Mouse (Mus musculus) monocyte, adult 2 months (primary cell): Measurements from ENCODE around the gene Ccdc63.
"Not testable (repeated sequence)": the region's sequence is repeated elsewhere in the genome, so short reads cannot be mapped to it uniquely, and the experiment has no call there.

Experiments
- DNase-seq, 2 experiments: peaks; one replicate each; pipeline ENCODE4 v3.0.0; 2022; ENCODE audit warnings: low spot score in 2 of 2, low read depth in 1 of 2

The Ccdc63 gene

GRCm38 (mm10) chr5:122140723-122141122, at the start of gene Ccdc63:
Ccdc63 (minus strand) TSS chr5:122140823.
- no peak for DNase-seq

GRCm38 (mm10) chr5:122189115-122189514, 48.5 kb upstream of the Ccdc63 start:
- DNase-seq, result no peak

- not testable (repeated sequence) for DNase-seq
Measured at GRCm38 (mm10) chr5:122184858-122185257, 44.2 kb upstream of the Ccdc63 start.

GRCm38 (mm10) chr5:122184283-122184806, 43.7 kb upstream of the Ccdc63 start:
- no peak for DNase-seq

GRCm38 (mm10) chr5:122179665-122180064, 39.0 kb upstream of the Ccdc63 start:
- no peak for DNase-seq

- DNase-seq, result no peak
Measured at GRCm38 (mm10) chr5:122176398-122176797, 35.8 kb upstream of the Ccdc63 start.

GRCm38 (mm10) chr5:122175961-122176360, 35.3 kb upstream of the Ccdc63 start:
- DNase-seq, result no peak

GRCm38 (mm10) chr5:122175402-122175801, 34.8 kb upstream of the Ccdc63 start:
- DNase-seq, result no peak

- no peak for DNase-seq
Measured at GRCm38 (mm10) chr5:122171058-122171457, 30.4 kb upstream of the Ccdc63 start.

GRCm38 (mm10) chr5:122168344-122169069, 27.9 kb upstream of the Ccdc63 start:
- no peak for DNase-seq

GRCm38 (mm10) chr5:122166636-122167161, 26.1 kb upstream of the Ccdc63 start:
- no peak for DNase-seq

- DNase-seq, result no peak
Measured at GRCm38 (mm10) chr5:122165233-122165915, 24.8 kb upstream of the Ccdc63 start.

- no peak for DNase-seq
Measured at GRCm38 (mm10) chr5:122164011-122164410, 23.4 kb upstream of the Ccdc63 start.

GRCm38 (mm10) chr5:122163194-122163593, 22.6 kb upstream of the Ccdc63 start:
- no peak for DNase-seq

GRCm38 (mm10) chr5:122158557-122159515, 18.2 kb upstream of the Ccdc63 start:
- no peak for DNase-seq

- peak; percentile 72 to 85 for DNase-seq
Measured at GRCm38 (mm10) chr5:122157827-122158381, 17.3 kb upstream of the Ccdc63 start, which contains the start of gene Ppp1cc. Ppp1cc (plus strand) TSS chr5:122158278.

GRCm38 (mm10) chr5:122156486-122156885, 15.9 kb upstream of the Ccdc63 start:
- DNase-seq, result no peak

- DNase-seq, result no peak
Measured at GRCm38 (mm10) chr5:122155613-122156012, 15.0 kb upstream of the Ccdc63 start.

GRCm38 (mm10) chr5:122154782-122155181, 14.2 kb upstream of the Ccdc63 start:
- no peak for DNase-seq

GRCm38 (mm10) chr5:122154006-122154405, 13.4 kb upstream of the Ccdc63 start:
- no peak for DNase-seq
